Mouse (Mus musculus) v-Abl transformed pro-B cells (cell line): Measurements from ENCODE around the gene Plcd4.
"Not testable (repeated sequence)": the region's sequence is repeated elsewhere in the genome, so short reads cannot be mapped to it uniquely, and the experiment has no call there.

ENCODE experiments used
- in situ Hi-C, 2 experiments: fragments of 400-800 bp; cut with MboI; formaldehyde crosslinking; loops; one replicate each; pipeline ENCODE4 v1.15.1; 2025; ENCODE audit not compliant: unreplicated experiment in 2 of 2

Plcd4 gene

GRCm38 (mm10) chr1:74542451-74542961 lies at the start of gene Plcd4:
Gene Plcd4 (plus strand): TSS chr1:74542888.
- in situ Hi-C loops, result no loop called here

GRCm38 (mm10) chr1:74501106-74501505 lies 41.6 kb upstream of the Plcd4 start:
- in situ Hi-C loops, result loop anchor here in 1 of 2 experiments (10.0 kb wide), 1 partner anchor 164 kb away; the partner anchor contains the start of gene Ttll4

GRCm38 (mm10) chr1:74505393-74505720 lies 37.3 kb upstream of the Plcd4 start:
- in situ Hi-C loops, result loop anchor here in 1 of 2 experiments (10.0 kb wide), 1 partner anchor 159 kb away; the partner anchor contains the start of gene Ttll4

- in situ Hi-C loops, result loop anchor here in 1 of 2 experiments (10.0 kb wide), 1 partner anchor 159 kb away; the partner anchor contains the start of gene Ttll4
These were observed 36.8 kb upstream of the Plcd4 start, which contains the start of gene Cnot9 for GRCm38 (mm10) chr1:74505721-74506464. Gene Cnot9 (plus strand): TSS chr1:74506058.

GRCm38 (mm10) chr1:74506471-74506881 lies 36.2 kb upstream of the Plcd4 start:
- in situ Hi-C loops, result loop anchor here in 1 of 2 experiments (10.0 kb wide), 1 partner anchor 158 kb away; the partner anchor contains the start of gene Ttll4

- in situ Hi-C loops, result loop anchor here in 1 of 2 experiments (10.0 kb wide), 1 partner anchor 157 kb away; the partner anchor contains the start of gene Ttll4
These were observed 34.9 kb upstream of the Plcd4 start for GRCm38 (mm10) chr1:74507780-74508179.

GRCm38 (mm10) chr1:74511306-74511705 lies 31.4 kb upstream of the Plcd4 start:
- in situ Hi-C loops, result no loop called here

- in situ Hi-C loops, result not testable (repeated sequence)
These were observed 29.7 kb upstream of the Plcd4 start for GRCm38 (mm10) chr1:74512999-74513398.

GRCm38 (mm10) chr1:74519875-74520274 lies 22.8 kb upstream of the Plcd4 start:
- in situ Hi-C loops, result no loop called here

GRCm38 (mm10) chr1:74524746-74525145 lies 17.9 kb upstream of the Plcd4 start:
- in situ Hi-C loops, result no loop called here

- in situ Hi-C loops, result no loop called here
These were observed 14.1 kb upstream of the Plcd4 start for GRCm38 (mm10) chr1:74528589-74528988.

GRCm38 (mm10) chr1:74538650-74539049 lies 4.0 kb upstream of the Plcd4 start:
- in situ Hi-C loops, result no loop called here

GRCm38 (mm10) chr1:74544184-74544583 lies 1.5 kb downstream of the Plcd4 start, which contains the start of gene Usp37:
Gene Usp37 (minus strand): TSS chr1:74544284.
- in situ Hi-C loops, result no loop called here

GRCm38 (mm10) chr1:74559061-74559460 lies 16.4 kb downstream of the Plcd4 start:
- in situ Hi-C loops, result no loop called here

GRCm38 (mm10) chr1:74565834-74566233 lies 23.1 kb downstream of the Plcd4 start:
- in situ Hi-C loops, result no loop called here

GRCm38 (mm10) chr1:74569739-74570719 lies 27.3 kb downstream of the Plcd4 start:
- in situ Hi-C loops, result no loop called here

- in situ Hi-C loops, result no loop called here
These were observed 39.9 kb downstream of the Plcd4 start for GRCm38 (mm10) chr1:74582621-74583020.

- in situ Hi-C loops, result loop anchor here in 1 of 2 experiments (5.0 kb wide), 1 partner anchor 732 kb away; the partner anchor contains the start of gene Dnpep
These were observed 42.1 kb downstream of the Plcd4 start for GRCm38 (mm10) chr1:74584616-74585398.

GRCm38 (mm10) chr1:74587233-74587772 lies 44.6 kb downstream of the Plcd4 start:
- in situ Hi-C loops, result loop anchor here in 1 of 2 experiments (5.0 kb wide), 1 partner anchor 730 kb away; the partner anchor contains the start of gene Dnpep
